Mouse (Mus musculus) erythroblast, embryonic 14.5 days (primary cell): ENCODE results near the gene Msl1.

Source experiments
- GATA1 ChIP-seq: IDR thresholded peaks from 2 replicates; pipeline ENCODE4 v1.6.1; 2012; ENCODE audit warnings: low read length, inconsistent platforms, mixed read lengths
- TAL1 ChIP-seq: IDR thresholded peaks from 3 replicates; pipeline ENCODE4 v1.6.1; 2012; ENCODE audit warnings: low read length, inconsistent platforms, mixed read lengths

GRCm38 (mm10) chr11:98754151-98754620 is 41.1 kb upstream of the Msl1 start:
- no peak for TF ChIP-seq GATA1
- no peak for TF ChIP-seq TAL1
